Mouse (Mus musculus): Measurements from ENCODE around the gene Chid1.

- no peak for TF ChIP-seq CTCF (IDR thresholded peaks at IDR 0.05; ENCODE audit: low read depth)
- TF ChIP-seq EP300 (IDR thresholded peaks at IDR 0.05; ENCODE audit: low read depth), result no peak
These were observed 74.1 kb downstream of the Chid1 start for GRCm38 (mm10) chr7:141465388-141466044.
